Mouse (Mus musculus): ENCODE results near the gene Fam102b. TPM values are rescaled to one million over a fixed set of nuclear protein-coding genes. Genes with fewer than 3 reads are reported as not detected.

Fam102b gene
- polyA plus RNA-seq, 1 experiment from 2014 or later, result 3.5 TPM

GRCm38 (mm10) chr3:108973980-108974660, 53.3 kb downstream of the Fam102b start:
- 92% methylated on average over 13 of the region's 13 CpGs for WGBS
- Histone ChIP-seq H3K4me1 (no peaks in the 10 kb centered on the region), H3K36me3 (replicated peaks) (peaks cover 29% of the 10 kb centered on the region), H3K4me3 (no peak overlapping the region), H3K27me3 (ENCODE audit: poor library complexity, severe bottlenecking) (no peaks in the 10 kb centered on the region), H3K27ac (no peak overlapping the region), H3K9me3 (no peaks in the 10 kb centered on the region)
- no peak for DNase-seq (ENCODE audit: extremely low spot score, low spot score)

- no peak for DNase-seq (ENCODE audit: extremely low spot score, low spot score)
- H3K27ac ChIP-seq, result no peak overlapping the region
- H3K27me3 ChIP-seq (ENCODE audit: poor library complexity, severe bottlenecking), result no peaks in the 10 kb centered on the region
- H3K36me3 ChIP-seq (replicated peaks), result no peaks in the 10 kb centered on the region
- WGBS, result 97% methylated on average over 3 of the region's 3 CpGs
- H3K4me1 ChIP-seq, result peaks cover 14% of the 10 kb centered on the region
- no peak overlapping the region for H3K4me3 ChIP-seq
- no peaks in the 10 kb centered on the region for H3K9me3 ChIP-seq
These were observed 61.4 kb downstream of the Fam102b start for GRCm38 (mm10) chr3:108966051-108966450.

GRCm38 (mm10) chr3:108964361-108965044, 62.9 kb downstream of the Fam102b start:
- Histone ChIP-seq H3K9me3 (no peaks in the 10 kb centered on the region), H3K36me3 (replicated peaks) (no peaks in the 10 kb centered on the region), H3K4me1 (peaks cover 18% of the 10 kb centered on the region), H3K27me3 (ENCODE audit: poor library complexity, severe bottlenecking) (no peaks in the 10 kb centered on the region), H3K27ac (no peak overlapping the region), H3K4me3 (no peak overlapping the region)
- WGBS, result 76% methylated on average over 7 of the region's 7 CpGs
- DNase-seq (ENCODE audit: extremely low spot score, low spot score), result no peak

- 86% methylated on average over 3 of the region's 3 CpGs for WGBS
- H3K36me3 ChIP-seq (replicated peaks), result no peaks in the 10 kb centered on the region
- peaks cover 18% of the 10 kb centered on the region for H3K4me1 ChIP-seq
- no peak for DNase-seq (ENCODE audit: extremely low spot score, low spot score)
- H3K9me3 ChIP-seq, result no peaks in the 10 kb centered on the region
- no peak overlapping the region for H3K4me3 ChIP-seq
- no peak overlapping the region for H3K27ac ChIP-seq
- H3K27me3 ChIP-seq (ENCODE audit: poor library complexity, severe bottlenecking), result no peaks in the 10 kb centered on the region
These were observed 63.6 kb downstream of the Fam102b start for GRCm38 (mm10) chr3:108963776-108964175.

GRCm38 (mm10) chr3:108963278-108963677, 64.1 kb downstream of the Fam102b start:
- no peak overlapping the region for H3K4me3 ChIP-seq
- no peaks in the 10 kb centered on the region for H3K27me3 ChIP-seq (ENCODE audit: poor library complexity, severe bottlenecking)
- no peaks in the 10 kb centered on the region for H3K9me3 ChIP-seq
- H3K4me1 ChIP-seq, result peaks cover 18% of the 10 kb centered on the region
- no peak for DNase-seq (ENCODE audit: extremely low spot score, low spot score)
- no peaks in the 10 kb centered on the region for H3K36me3 ChIP-seq (replicated peaks)
- 86% methylated on average over 3 of the region's 3 CpGs for WGBS
- H3K27ac ChIP-seq, result no peak overlapping the region

GRCm38 (mm10) chr3:108961655-108962054, 65.8 kb downstream of the Fam102b start:
- H3K36me3 ChIP-seq (replicated peaks), result no peaks in the 10 kb centered on the region
- no peak for DNase-seq (ENCODE audit: extremely low spot score, low spot score)
- WGBS, result 59% methylated on average over 6 of the region's 6 CpGs
- H3K27me3 ChIP-seq (ENCODE audit: poor library complexity, severe bottlenecking), result no peaks in the 10 kb centered on the region
- peak overlapping the region; percentile 18; the same call in 1 of the 2 replicates for H3K4me3 ChIP-seq
- H3K4me1 ChIP-seq, result peaks cover 18% of the 10 kb centered on the region
- H3K27ac ChIP-seq, result peak overlapping the region; percentile 78
- H3K9me3 ChIP-seq, result no peaks in the 10 kb centered on the region

- Histone ChIP-seq H3K4me3 (peak overlapping the region; percentile 18; the same call in 1 of the 2 replicates), H3K36me3 (replicated peaks) (no peaks in the 10 kb centered on the region), H3K27me3 (ENCODE audit: poor library complexity, severe bottlenecking) (no peaks in the 10 kb centered on the region), H3K9me3 (no peaks in the 10 kb centered on the region), H3K4me1 (peaks cover 18% of the 10 kb centered on the region), H3K27ac (peak overlapping the region; percentile 78)
- peak; percentile 34 for DNase-seq (ENCODE audit: extremely low spot score, low spot score)
- WGBS, result 40% methylated on average over 7 of the region's 7 CpGs
These were observed 66.2 kb downstream of the Fam102b start for GRCm38 (mm10) chr3:108961226-108961625.

GRCm38 (mm10) chr3:108959680-108960295, 67.6 kb downstream of the Fam102b start:
- no peak for DNase-seq (ENCODE audit: extremely low spot score, low spot score)
- no peak overlapping the region for H3K27ac ChIP-seq
- 83% methylated on average over 13 of the region's 13 CpGs for WGBS
- peaks cover 18% of the 10 kb centered on the region for H3K4me1 ChIP-seq
- no peaks in the 10 kb centered on the region for H3K27me3 ChIP-seq (ENCODE audit: poor library complexity, severe bottlenecking)
- H3K36me3 ChIP-seq (replicated peaks), result no peaks in the 10 kb centered on the region
- no peaks in the 10 kb centered on the region for H3K9me3 ChIP-seq
- no peak overlapping the region for H3K4me3 ChIP-seq

- Histone ChIP-seq H3K36me3 (replicated peaks) (no peaks in the 10 kb centered on the region), H3K27ac (no peak overlapping the region), H3K9me3 (no peaks in the 10 kb centered on the region), H3K4me1 (peaks cover 18% of the 10 kb centered on the region), H3K4me3 (no peak overlapping the region), H3K27me3 (ENCODE audit: poor library complexity, severe bottlenecking) (no peaks in the 10 kb centered on the region)
- DNase-seq (ENCODE audit: extremely low spot score, low spot score), result no peak
These were observed 69.4 kb downstream of the Fam102b start for GRCm38 (mm10) chr3:108957976-108958375.

GRCm38 (mm10) chr3:108940996-108941395, 86.4 kb downstream of the Fam102b start:
- Histone ChIP-seq H3K9me3 (peaks cover 13% of the 10 kb centered on the region; the same call in 1 of the 2 replicates), H3K36me3 (replicated peaks) (no peaks in the 10 kb centered on the region), H3K4me3 (no peak overlapping the region), H3K27ac (no peak overlapping the region), H3K4me1 (peaks cover 7% of the 10 kb centered on the region), H3K27me3 (ENCODE audit: poor library complexity, severe bottlenecking) (peaks cover 4% of the 10 kb centered on the region)
- DNase-seq (ENCODE audit: extremely low spot score, low spot score), result no peak
- 87% methylated on average over 10 of the region's 10 CpGs for WGBS

GRCm38 (mm10) chr3:108940001-108940633, 87.3 kb downstream of the Fam102b start, which contains the start of gene Gm9857:
TSS of gene Gm9857 (minus strand) at chr3:108940445.
- H3K36me3 ChIP-seq (replicated peaks), result no peaks in the 10 kb centered on the region
- peaks cover 13% of the 10 kb centered on the region; the same call in 1 of the 2 replicates for H3K9me3 ChIP-seq
- H3K27me3 ChIP-seq (ENCODE audit: poor library complexity, severe bottlenecking), result peaks cover 4% of the 10 kb centered on the region
- H3K4me1 ChIP-seq, result peaks cover 7% of the 10 kb centered on the region
- DNase-seq (ENCODE audit: extremely low spot score, low spot score), result peak; percentile 23
- H3K27ac ChIP-seq, result peak within 1 kb of the TSS; percentile 42
- 65% methylated on average over 55 of the region's 59 CpGs for WGBS
- peak within 1 kb of the TSS; percentile 45 for H3K4me3 ChIP-seq

- DNase-seq (ENCODE audit: extremely low spot score, low spot score), result no peak
- H3K9me3 ChIP-seq, result peaks cover 13% of the 10 kb centered on the region; the same call in 1 of the 2 replicates
- H3K27me3 ChIP-seq (ENCODE audit: poor library complexity, severe bottlenecking), result peaks cover 4% of the 10 kb centered on the region
- peak within 1 kb of the TSS; percentile 45 for H3K4me3 ChIP-seq
- H3K27ac ChIP-seq, result peak within 1 kb of the TSS; percentile 42
- no peaks in the 10 kb centered on the region for H3K36me3 ChIP-seq (replicated peaks)
- peaks cover 7% of the 10 kb centered on the region for H3K4me1 ChIP-seq
- 85% methylated on average over 5 of the region's 5 CpGs for WGBS
These were observed 87.8 kb downstream of the Fam102b start, which contains the start of gene Henmt1 for GRCm38 (mm10) chr3:108939573-108939972. TSS of gene Henmt1 (plus strand) at chr3:108939873.
